Mouse (Mus musculus) forebrain, embryonic 16.5 days (tissue): ENCODE measurements at regions not wholly inside any gene's neighbourhood (a gene's known extent, or its start where the extent isn't known, plus 50 kb on each side); places are given as distances from the start of the nearest gene placed in this dataset.

ENCODE experiments used
- ATAC-seq: fragments of 200-750 bp; cut with Nextera tagmentation; 2 replicates; pipeline ENCODE4 v1.8.0; 2017; ENCODE audit warnings: mild to moderate bottlenecking, moderate library complexity
- H3K27ac ChIP-seq: fragments of 300-500 bp; sonication (generic); 2 replicates; pipeline ENCODE4 v1.5.1; 2014; ENCODE audit warnings: low read length, control low read depth
- H3K27me3 ChIP-seq: fragments of 300-500 bp; sonication (generic); replicated peaks from 2 replicates; pipeline ENCODE4 v1.6.1; 2014; ENCODE audit warnings: low read length; ENCODE audit not compliant: control insufficient read depth, insufficient read depth
- H3K36me3 ChIP-seq: fragments of 300-500 bp; sonication (generic); 2 replicates; pipeline ENCODE4 v1.6.1; 2014; ENCODE audit not compliant: control insufficient read depth, insufficient read depth
- H3K4me1 ChIP-seq: fragments of 300-500 bp; sonication (generic); replicated peaks from 2 replicates; pipeline ENCODE4 v1.6.1; 2014; ENCODE audit warnings: low read length; ENCODE audit not compliant: control insufficient read depth, insufficient read depth
- H3K4me2 ChIP-seq: fragments of 300-500 bp; sonication (generic); 2 replicates; pipeline ENCODE4 v1.6.1; 2014; ENCODE audit warnings: mild to moderate bottlenecking, low read length, control low read depth
- H3K4me3 ChIP-seq: fragments of 300-500 bp; sonication (generic); replicated peaks from 2 replicates; pipeline ENCODE4 v1.5.1; 2014; ENCODE audit warnings: mild to moderate bottlenecking, low read length, control low read depth
- H3K9ac ChIP-seq: fragments of 300-500 bp; sonication (generic); replicated peaks from 2 replicates; pipeline ENCODE4 v1.6.1; 2014; ENCODE audit warnings: low read depth, low read length, control low read depth
- H3K9me3 ChIP-seq: fragments of 300-500 bp; sonication (generic); 2 replicates; pipeline ENCODE4 v1.6.1; 2016; ENCODE audit warnings: low read length; ENCODE audit not compliant: control insufficient read depth
- WGBS: fragments of 180-500 bp; shearing (Covaris S2); extraction: QIAGEN DNeasy Blood & Tissue Kit; methylation state at CpG from one replicate; pipeline ENCODE4 v1.1.7; 2014; 5-methylcytosine and 5-hydroxymethylcytosine counted together

DNA sequence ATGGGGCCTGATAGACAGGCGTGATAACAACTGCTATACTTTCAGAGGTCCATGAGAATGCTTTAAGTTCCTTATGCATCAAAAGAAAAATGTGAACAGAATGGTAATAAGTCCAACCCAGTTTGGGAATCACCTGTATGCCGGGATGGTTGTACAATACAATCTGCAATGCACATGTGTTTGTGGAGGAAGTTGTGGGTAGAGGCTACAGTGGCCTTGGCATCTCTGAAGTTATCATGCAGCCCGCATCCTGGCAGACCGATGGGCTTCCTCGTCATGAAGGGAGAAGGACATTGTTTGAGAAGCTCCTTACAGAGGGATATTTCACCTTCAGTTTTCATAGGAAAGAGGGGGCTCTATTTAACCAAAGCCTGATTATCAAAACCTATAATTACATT, 281.3 kb upstream of the Sall1 start:
- Histone ChIP-seq H3K9me3 (no peaks in the 10 kb centered on the region), H3K9ac (no peak overlapping the region), H3K27me3 (no peaks in the 10 kb centered on the region), H3K4me1 (peaks cover 26% of the 10 kb centered on the region), H3K36me3 (no peaks in the 10 kb centered on the region), H3K4me2 (peak overlapping the region; percentile 28), H3K27ac (peak overlapping the region; percentile 74), H3K4me3 (no peak overlapping the region)
- peak; percentile 39 for ATAC-seq
- WGBS = 17% methylated on average over 5 of the region's 5 CpGs

DNA sequence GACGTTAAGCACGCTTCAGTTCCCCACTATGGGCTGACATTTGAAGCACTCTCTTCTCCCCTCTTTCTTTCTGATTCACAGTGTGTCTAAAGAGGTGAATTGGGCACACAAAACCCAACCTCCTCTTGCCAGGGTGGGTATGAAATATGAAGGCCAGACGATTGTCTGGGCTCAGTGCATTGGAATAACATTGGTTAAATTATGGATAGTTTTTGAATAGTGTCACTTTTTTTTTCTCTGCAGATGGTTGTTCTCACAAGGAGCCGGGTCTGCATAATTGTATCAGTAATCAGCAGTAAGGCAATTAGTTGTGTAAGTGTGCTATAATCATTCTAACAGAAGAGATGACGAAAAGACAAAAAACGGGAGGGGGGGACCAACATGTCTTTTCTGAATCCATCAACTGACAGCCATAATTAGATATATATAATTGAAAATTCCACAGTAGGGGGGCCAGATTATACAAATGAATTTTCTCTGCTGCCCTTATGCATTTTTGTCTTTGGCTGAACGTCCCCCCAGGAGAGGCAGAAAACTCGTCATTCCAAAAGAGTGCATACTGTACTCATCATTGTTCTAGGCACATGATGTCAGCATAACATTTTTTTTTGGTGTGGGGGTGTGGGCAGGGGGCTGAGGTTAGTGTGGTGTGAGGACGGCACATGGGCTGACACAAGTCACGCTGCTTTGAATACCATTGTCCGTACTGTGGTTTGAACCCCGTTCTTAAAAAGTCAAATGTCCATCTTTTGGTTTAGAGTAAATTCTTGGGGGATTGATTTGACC, 280.7 kb upstream of the Sall1 start:
- H3K27ac ChIP-seq = peak overlapping the region; percentile 74
- no peak overlapping the region for H3K4me3 ChIP-seq
- H3K4me1 ChIP-seq = peaks cover 26% of the 10 kb centered on the region
- H3K27me3 ChIP-seq = no peaks in the 10 kb centered on the region
- 0 out of 2 replicates have a peak overlapping the region, but pooled peaks have one; percentile 5 for H3K9ac ChIP-seq
- peak; percentile 87 for ATAC-seq
- H3K4me2 ChIP-seq = peak overlapping the region; percentile 28
- H3K36me3 ChIP-seq = no peaks in the 10 kb centered on the region
- no peaks in the 10 kb centered on the region for H3K9me3 ChIP-seq
- 5% methylated on average over 12 of the region's 12 CpGs for WGBS

DNA sequence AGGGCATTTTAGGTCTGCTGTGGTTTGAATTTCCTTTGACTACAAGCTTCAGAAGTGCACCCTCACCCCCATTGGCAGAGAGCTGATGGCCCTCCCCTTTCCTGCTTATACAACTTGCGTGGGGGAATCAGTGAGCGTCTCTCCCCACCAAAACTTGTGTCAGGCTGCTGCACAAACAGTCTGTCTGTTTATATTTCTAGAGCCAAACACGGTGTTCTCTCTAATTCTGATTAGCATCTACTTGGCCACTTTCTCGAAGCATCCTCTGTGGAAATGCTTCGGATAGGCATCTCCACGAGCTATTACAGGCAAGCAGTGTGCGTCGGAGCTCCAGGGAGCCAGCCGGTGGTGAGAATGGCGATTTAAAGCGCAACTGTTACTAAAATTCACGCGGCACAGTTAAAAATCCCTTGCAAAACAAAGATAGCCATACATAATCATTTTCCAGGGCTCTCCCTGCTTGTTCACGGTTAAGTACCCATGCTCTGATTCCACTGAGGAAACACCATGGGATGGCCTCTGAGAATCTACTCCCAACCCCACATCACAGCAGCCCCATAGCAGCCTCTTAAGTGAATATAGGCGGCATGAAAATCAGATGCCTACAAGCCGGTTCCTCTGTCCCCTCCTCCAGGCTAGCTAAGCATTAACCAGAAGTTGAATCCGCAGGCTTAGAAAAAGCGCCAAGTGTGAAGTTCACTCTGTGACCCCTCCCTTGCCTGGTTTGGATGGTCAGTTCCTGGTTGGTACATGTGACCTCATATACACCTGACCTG, 273.7 kb upstream of the Sall1 start:
- Histone ChIP-seq H3K9ac (0 out of 2 replicates have a peak overlapping the region, but pooled peaks have one; percentile 5), H3K4me1 (peaks cover 23% of the 10 kb centered on the region), H3K36me3 (no peaks in the 10 kb centered on the region), H3K27ac (peak overlapping the region; percentile 26; the same call in 1 of the 2 replicates), H3K4me2 (peak overlapping the region; percentile 43), H3K9me3 (no peaks in the 10 kb centered on the region), H3K27me3 (no peaks in the 10 kb centered on the region), H3K4me3 (0 out of 2 replicates have a peak overlapping the region, but pooled peaks have one; percentile 15)
- WGBS = 15% methylated on average over 18 of the region's 18 CpGs
- peak; percentile 78 for ATAC-seq

DNA sequence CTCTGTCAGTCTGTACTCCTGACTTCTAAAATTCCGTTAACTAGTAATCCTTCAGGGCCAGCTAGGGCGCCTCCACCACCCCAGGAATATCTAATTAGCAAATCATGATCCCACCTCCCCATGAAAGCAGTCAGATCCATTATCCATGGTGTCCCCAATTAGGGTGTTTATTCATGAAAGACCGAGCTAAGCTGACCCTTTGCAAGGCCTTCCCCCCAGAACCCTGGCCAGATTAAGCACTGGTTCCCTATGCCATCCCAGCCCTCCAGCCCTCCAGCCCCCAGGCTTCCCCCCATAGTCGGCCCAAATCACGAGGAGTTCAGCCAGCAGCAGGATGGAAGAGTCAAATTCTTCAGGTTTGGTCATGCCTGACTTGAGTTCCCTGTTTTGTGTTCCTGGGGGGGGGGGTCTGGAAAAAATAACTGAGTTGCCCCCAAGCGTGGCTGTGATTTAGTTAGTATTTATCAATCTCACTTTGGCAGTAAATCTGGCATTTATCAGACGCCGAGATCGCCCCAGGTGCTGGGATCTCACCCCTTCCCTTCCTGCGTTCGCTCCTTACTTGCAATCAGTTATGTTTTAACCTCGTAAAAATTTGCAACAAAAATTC, 272.7 kb upstream of the Sall1 start:
- no peaks in the 10 kb centered on the region for H3K36me3 ChIP-seq
- no peak overlapping the region for H3K27ac ChIP-seq
- H3K4me2 ChIP-seq = no peak overlapping the region
- H3K9me3 ChIP-seq = no peaks in the 10 kb centered on the region
- H3K4me3 ChIP-seq = no peak overlapping the region
- H3K27me3 ChIP-seq = no peaks in the 10 kb centered on the region
- WGBS = 32% methylated on average over 12 of the region's 12 CpGs
- H3K9ac ChIP-seq = no peak overlapping the region
- H3K4me1 ChIP-seq = peaks cover 23% of the 10 kb centered on the region
- no peak for ATAC-seq

DNA sequence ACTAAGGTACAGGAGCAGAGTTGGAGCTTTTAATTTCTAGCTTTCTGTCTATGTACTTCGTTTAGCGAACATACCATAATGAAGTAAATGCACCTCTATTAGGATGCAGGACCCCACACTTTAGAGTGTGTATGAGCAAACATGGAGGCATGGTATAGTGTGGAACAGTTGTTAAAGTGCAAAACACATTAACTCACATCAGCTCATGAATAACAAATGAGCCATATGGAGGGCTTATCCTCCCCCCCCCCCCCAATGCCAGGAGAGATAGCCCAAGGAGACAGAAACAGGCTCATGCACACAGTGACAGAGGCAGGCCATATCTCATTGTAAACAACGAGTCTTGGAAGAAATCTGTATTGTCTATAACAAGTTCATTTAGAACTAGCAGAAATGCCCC, 270.9 kb upstream of the Sall1 start:
- H3K9me3 ChIP-seq = no peaks in the 10 kb centered on the region
- ATAC-seq = no peak
- no peak overlapping the region for H3K4me2 ChIP-seq
- no peaks in the 10 kb centered on the region for H3K36me3 ChIP-seq
- H3K27ac ChIP-seq = no peak overlapping the region
- no peaks in the 10 kb centered on the region; the same call in 1 of the 2 replicates for H3K27me3 ChIP-seq
- WGBS = 64% methylated on average over 3 of the region's 3 CpGs
- H3K9ac ChIP-seq = no peak overlapping the region
- no peak overlapping the region for H3K4me3 ChIP-seq
- H3K4me1 ChIP-seq = peaks cover 32% of the 10 kb centered on the region

DNA sequence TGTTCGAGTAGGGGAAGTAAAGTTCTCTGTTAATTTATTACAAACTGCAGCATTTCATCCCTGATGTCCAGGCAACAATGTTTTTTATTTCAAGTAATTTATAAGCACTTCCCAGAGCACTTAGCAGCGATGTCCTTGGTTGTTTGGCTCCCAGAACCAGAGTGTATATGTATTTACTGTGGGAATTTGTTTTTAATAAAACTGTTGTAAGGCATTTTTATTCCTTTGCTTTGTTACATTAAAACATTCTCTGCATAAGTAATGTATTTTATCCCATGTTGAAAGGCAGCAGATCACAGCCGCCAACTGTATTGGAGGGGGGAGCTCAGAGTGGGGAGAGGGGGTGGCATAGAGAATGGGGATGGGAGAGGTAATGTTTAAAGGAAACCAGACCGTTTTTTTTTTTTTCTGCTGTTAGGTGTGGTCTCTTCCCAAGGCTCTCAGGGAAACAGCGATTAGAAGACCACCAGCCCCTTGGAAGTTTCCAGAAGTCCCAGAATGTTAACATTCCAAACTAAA, 266.8 kb upstream of the Sall1 start:
- Histone ChIP-seq H3K36me3 (no peaks in the 10 kb centered on the region), H3K9me3 (no peaks in the 10 kb centered on the region), H3K27me3 (no peaks in the 10 kb centered on the region; the same call in 1 of the 2 replicates), H3K4me3 (no peak overlapping the region), H3K4me1 (peaks cover 36% of the 10 kb centered on the region), H3K27ac (no peak overlapping the region; the same call in none of the 2 replicates), H3K9ac (no peak overlapping the region), H3K4me2 (no peak overlapping the region)
- WGBS = 11% methylated on average over 5 of the region's 5 CpGs
- ATAC-seq = peak; percentile 41

DNA sequence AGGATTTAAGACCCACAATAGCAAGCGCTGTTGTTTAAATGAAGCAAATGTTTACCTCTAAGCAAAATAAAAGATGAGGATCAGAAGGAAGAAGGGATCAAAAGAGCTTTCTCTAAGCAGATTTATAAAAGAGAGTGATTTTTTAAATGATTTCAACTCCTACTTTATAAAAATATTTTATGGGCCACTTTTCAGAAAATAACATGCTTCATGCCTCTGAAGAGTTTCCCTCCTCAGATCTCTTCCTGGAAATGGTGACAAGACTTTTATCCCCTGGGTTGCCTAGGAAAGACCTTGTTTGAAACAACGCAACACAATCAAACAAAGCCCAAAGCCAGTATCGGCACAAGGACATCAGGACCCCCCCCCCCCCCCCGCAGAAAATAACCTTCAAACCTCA, 265.6 kb upstream of the Sall1 start:
- H3K9me3 ChIP-seq = no peaks in the 10 kb centered on the region
- H3K27me3 ChIP-seq = no peaks in the 10 kb centered on the region; the same call in 1 of the 2 replicates
- H3K4me3 ChIP-seq = no peak overlapping the region
- H3K36me3 ChIP-seq = no peaks in the 10 kb centered on the region
- no peak overlapping the region; the same call in 1 of the 2 replicates for H3K4me2 ChIP-seq
- H3K27ac ChIP-seq = peak overlapping the region; percentile 74
- WGBS = 7% methylated on average over 4 of the region's 4 CpGs
- peaks cover 36% of the 10 kb centered on the region for H3K4me1 ChIP-seq
- no peak for ATAC-seq
- H3K9ac ChIP-seq = no peak overlapping the region

DNA sequence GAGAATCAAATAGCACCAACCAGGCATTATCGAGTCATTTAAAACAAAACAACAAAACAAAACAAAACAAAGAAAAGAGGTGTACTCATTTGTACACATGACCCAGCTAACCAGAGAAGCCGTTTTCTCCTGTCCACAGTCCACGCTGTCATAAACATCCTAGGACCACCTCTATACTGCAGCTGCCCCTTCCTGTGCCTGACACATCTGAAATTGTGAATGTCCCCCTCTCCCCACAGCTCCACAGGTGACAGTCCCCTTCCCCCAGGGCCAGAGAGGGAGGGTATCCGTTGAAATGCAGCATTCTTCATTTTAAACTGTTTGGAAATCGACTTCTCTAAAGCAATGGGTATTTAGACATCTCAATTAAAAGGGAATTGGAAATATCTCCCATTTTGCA, 265.0 kb upstream of the Sall1 start:
- H3K4me2 ChIP-seq = no peak overlapping the region
- no peaks in the 10 kb centered on the region for H3K36me3 ChIP-seq
- WGBS = 7% methylated on average over 5 of the region's 5 CpGs
- peak overlapping the region; percentile 74 for H3K27ac ChIP-seq
- H3K4me3 ChIP-seq = no peak overlapping the region
- peak; percentile 26 for ATAC-seq
- H3K9ac ChIP-seq = no peak overlapping the region
- peaks cover 32% of the 10 kb centered on the region for H3K4me1 ChIP-seq
- H3K27me3 ChIP-seq = no peaks in the 10 kb centered on the region; the same call in 1 of the 2 replicates
- no peaks in the 10 kb centered on the region for H3K9me3 ChIP-seq

DNA sequence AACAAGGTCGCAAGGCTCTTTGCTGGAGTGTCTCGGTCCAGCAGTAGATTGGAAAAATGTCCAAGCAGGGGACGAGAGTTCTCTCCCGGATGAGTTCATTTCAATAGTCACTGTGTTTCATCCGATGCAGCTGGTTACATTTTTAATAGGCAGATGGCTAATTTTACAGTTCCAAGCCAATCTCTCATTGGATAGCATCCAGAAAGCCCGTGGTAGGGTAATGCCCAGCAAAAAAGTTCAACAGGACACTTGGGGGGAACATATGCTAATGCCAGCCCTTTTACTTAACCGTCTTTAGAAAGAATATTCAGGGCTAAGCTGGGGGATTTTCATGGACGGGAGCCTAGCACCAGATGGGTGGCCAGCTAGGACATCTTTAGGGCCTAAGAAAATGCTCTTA, 264.6 kb upstream of the Sall1 start:
- peak overlapping the region; percentile 37; the same call in 1 of the 2 replicates for H3K27ac ChIP-seq
- peak overlapping the region; percentile 5; the same call in 1 of the 2 replicates for H3K4me2 ChIP-seq
- H3K36me3 ChIP-seq = no peaks in the 10 kb centered on the region
- H3K9ac ChIP-seq = no peak overlapping the region
- H3K27me3 ChIP-seq = no peaks in the 10 kb centered on the region; the same call in 1 of the 2 replicates
- ATAC-seq = peak; percentile 66
- no peaks in the 10 kb centered on the region for H3K9me3 ChIP-seq
- H3K4me3 ChIP-seq = no peak overlapping the region
- 5% methylated on average over 8 of the region's 8 CpGs for WGBS
- peaks cover 32% of the 10 kb centered on the region for H3K4me1 ChIP-seq
